Mouse (Mus musculus) kidney, adult 9 months (tissue): ENCODE measurements around the gene Azgp1.
"Not testable (repeated sequence)": the region's sequence is repeated elsewhere in the genome, so short reads cannot be mapped to it uniquely, and the experiment has no call there.

ENCODE experiments used
- DNase-seq: peaks from one replicate; pipeline ENCODE4 v3.0.0; 2022

The Azgp1 gene

GRCm38 (mm10) chr5:137981300-137981699, at the start of gene Azgp1:
Gene Azgp1 (plus strand): TSS chr5:137981520.
- DNase-seq = peak; percentile 88

GRCm38 (mm10) chr5:137933934-137934333, 47.4 kb upstream of the Azgp1 start:
- DNase-seq = not testable (repeated sequence)

DNA sequence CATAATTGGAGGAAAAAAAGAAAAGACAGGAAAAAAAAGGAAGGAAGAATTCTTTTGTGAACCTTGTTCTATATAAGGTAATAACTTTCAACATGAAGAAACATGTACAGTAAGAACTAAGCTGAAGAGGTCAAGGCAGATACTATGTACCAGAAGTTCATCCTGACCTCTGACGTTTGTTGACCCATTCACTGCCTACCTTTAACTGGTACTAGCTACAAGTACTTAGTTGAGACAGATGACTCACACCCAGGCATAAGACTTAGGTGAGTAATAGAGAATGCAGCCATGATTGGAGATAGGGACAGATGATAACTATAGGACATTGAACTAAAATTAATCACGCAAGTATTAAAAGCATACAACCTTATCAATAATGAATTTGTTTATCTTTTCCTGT, 44.8 kb upstream of the Azgp1 start:
- no peak for DNase-seq

DNA sequence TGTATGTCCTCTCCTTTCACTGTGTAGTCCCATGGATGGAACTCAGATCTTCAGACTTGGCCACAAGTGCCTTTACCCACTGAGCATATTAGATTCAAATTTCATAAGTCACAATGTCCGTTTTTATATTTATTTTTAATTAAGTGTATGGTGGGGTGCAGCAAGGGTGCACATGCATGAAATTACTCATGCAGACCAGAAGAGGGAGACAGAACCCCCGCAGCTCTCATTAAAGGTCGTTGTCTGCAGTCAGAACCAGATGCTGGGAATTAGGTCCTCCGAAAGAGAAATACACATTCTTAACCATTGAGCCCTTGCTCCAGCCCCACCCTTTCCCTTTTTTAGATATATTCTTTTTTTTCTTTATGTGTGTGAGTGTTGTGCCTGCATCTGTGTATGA, 44.1 kb upstream of the Azgp1 start:
- DNase-seq = no peak

GRCm38 (mm10) chr5:137940948-137941347, 40.4 kb upstream of the Azgp1 start:
- no peak for DNase-seq

GRCm38 (mm10) chr5:137943133-137943532, 38.2 kb upstream of the Azgp1 start:
- DNase-seq = no peak

- DNase-seq = no peak
Observed at GRCm38 (mm10) chr5:137947303-137947702, 34.0 kb upstream of the Azgp1 start.

DNA sequence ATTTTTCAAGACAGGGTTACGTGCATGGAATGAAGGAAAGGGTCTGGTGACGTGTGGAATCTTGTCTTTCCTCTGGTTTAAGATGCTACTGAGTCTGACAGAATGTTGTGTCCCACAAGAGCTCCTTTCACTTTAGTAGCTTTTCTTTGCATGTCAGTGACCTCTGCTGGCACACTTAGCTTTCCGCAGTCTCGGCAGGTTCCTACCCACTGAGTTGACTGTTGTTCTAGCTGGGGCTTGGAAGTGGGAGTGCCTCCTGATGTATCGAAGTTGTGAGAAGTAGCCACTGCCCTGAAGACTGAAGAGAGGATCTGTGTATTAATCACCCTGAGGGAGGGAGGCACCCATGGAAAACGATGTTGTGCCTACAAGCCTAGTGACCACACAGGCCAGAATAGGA, 30.1 kb upstream of the Azgp1 start:
- DNase-seq = peak; percentile 60

GRCm38 (mm10) chr5:137956404-137956803, 24.9 kb upstream of the Azgp1 start:
- DNase-seq = no peak

GRCm38 (mm10) chr5:137962945-137963344, 18.4 kb upstream of the Azgp1 start, which contains the start of gene Gjc3:
Gene Gjc3 (minus strand): TSS chr5:137963098.
- no peak for DNase-seq

DNA sequence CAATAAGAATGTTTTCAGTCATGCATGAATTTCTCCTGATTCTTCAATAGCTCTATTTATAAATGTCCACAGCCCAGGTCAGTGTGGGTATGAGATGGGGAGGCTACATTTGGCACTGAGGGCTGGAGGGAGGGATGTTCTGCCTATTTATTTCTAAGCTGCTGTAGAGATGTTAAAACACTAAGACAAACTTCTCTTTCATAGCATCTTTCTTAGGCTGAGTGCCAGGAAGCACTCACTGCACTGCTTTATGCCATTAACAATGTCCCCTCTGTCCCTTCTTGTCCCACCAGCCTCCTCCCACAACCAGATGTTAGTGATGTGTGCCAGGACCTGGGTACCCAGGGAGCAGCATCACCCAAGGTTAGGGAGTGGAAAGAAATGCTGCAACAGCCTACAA, 14.8 kb upstream of the Azgp1 start:
- DNase-seq = no peak

DNA sequence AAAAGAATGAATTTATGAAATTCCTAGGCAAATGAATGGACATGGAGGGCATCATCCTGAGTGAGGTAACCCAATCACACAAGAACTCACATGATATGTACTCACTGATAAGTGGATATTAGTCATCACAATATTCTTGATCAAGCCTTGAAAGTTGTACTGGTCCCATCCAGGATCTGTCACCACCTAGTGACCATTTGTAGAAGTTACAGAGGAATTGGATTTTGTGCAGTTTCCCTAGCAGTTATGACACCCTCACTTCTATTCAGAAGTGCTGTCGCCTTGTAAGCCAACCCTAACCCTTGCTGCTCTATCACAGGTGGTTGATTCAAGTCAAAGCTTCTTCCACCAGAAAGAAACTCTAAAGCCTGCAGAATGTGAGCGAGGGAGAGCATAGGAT, 8.2 kb upstream of the Azgp1 start:
- DNase-seq = no peak

- no peak for DNase-seq
Observed at GRCm38 (mm10) chr5:137973738-137974137, 7.6 kb upstream of the Azgp1 start.

- DNase-seq = no peak
Observed at GRCm38 (mm10) chr5:137974724-137975123, 6.6 kb upstream of the Azgp1 start.

GRCm38 (mm10) chr5:137975434-137975833, 5.9 kb upstream of the Azgp1 start:
- DNase-seq = no peak

DNA sequence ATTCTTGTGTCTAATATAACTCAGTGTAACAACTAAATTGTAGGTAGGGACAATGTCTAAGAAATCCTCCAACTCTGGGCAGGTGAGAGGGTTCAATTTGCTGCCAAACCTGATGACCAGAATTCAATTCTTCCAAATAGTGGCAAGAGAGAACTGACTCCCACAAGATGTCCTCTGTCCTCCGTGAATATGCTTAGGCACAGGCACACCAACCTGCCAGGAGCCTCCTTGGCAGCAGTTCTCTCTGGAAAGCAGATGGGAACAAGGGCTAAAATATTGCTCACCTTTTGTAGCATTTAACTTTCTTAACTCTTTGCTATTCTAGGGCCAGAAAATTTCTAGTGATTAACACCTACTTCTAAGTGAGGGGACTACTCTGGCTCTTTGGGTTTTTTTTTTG, 4.0 kb upstream of the Azgp1 start:
- DNase-seq = peak; percentile 39

DNA sequence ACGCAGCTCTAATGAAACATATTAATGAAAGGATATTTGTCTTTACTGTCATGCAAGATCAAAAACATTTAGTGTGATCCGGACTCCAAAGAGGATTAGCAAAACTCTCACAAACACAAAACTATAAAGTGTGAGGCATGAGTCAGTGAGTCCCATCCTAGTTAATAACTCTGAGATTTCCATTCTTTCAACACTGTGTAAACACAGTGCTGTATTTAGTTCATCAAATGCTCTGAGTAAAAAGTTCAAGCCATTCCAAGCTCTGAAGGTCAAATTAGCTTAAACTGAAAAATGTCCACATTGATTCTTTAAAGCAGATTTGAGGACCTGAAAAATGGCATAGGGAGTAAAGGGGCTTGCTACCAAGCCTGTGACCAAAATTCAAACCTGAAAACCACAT, 2.2 kb upstream of the Azgp1 start:
- DNase-seq = no peak

- no peak for DNase-seq
Observed at GRCm38 (mm10) chr5:137986351-137986750, 5.0 kb downstream of the Azgp1 start.

GRCm38 (mm10) chr5:138009437-138009836, 28.1 kb downstream of the Azgp1 start:
- peak; percentile 70 for DNase-seq

- no peak for DNase-seq
Observed at GRCm38 (mm10) chr5:138012382-138012781, 31.1 kb downstream of the Azgp1 start.

GRCm38 (mm10) chr5:138016530-138016929, 35.2 kb downstream of the Azgp1 start:
- DNase-seq = no peak

DNA sequence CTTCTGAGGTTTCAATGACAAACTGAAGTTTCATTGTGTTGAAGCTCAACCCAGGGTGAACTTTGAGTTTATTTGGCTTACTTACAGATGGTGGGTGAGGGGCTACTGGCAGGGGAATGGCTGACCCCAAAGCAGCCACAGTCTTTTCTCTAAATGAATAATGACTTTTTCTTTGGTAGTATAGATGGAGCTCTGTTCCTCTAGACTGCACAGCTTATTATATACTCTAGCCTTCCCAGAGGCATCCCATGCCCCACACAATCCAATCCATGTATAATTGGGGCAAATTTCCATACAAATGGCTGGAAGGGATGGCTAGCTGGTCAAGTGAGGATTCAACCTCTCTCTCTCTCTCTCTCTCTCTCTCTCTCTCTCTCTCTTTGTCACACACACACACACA, 35.7 kb downstream of the Azgp1 start:
- DNase-seq = no peak

- not testable (repeated sequence) for DNase-seq
Observed at GRCm38 (mm10) chr5:138019577-138019976, 38.3 kb downstream of the Azgp1 start.

GRCm38 (mm10) chr5:138020961-138021479, 39.7 kb downstream of the Azgp1 start, which contains the start of the genes Smok3a and Smok3b:
Gene Smok3a (plus strand): TSS chr5:138021261.
Gene Smok3b (plus strand): TSS chr5:138021429.
- not testable (repeated sequence) for DNase-seq
